Mouse (Mus musculus): ENCODE data around the gene Galnt18. TPM values are rescaled to one million over a fixed set of nuclear protein-coding genes. Genes with fewer than 3 reads are reported as not detected.

Gene Galnt18
- polyA plus RNA-seq, 1 experiment, result 3.8 TPM

DNA sequence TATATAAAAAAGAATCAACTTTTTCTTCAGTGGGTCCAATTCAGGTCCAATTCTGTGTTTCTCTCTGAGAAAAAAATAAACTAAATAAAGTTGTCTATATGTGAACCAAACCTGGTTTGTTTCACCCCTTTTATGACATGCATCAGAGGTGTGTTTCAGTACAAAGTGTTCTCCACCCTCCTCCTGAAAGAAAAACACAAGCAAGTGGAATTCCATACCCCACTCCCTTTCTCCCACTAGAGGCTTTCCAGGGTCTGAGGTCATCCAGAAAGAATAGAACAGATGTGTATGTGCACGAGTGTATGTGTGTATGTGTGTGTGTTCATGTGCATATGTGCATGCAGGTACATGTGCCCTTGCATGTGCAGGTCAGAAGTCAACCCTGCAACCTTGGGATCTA is 71.2 kb downstream of the Galnt18 start:
- no peaks in the 10 kb centered on the region for H3K36me3 ChIP-seq (ENCODE audit: control insufficient read depth, insufficient read depth, low read length)
- H3K4me1 ChIP-seq (ENCODE audit: control insufficient read depth, insufficient read depth, insufficient read length, low read length), result no peaks in the 10 kb centered on the region
- H3K27me3 ChIP-seq (ENCODE audit: control insufficient read depth, insufficient read depth, low read length), result no peaks in the 10 kb centered on the region
- TF ChIP-seq CTCF (IDR thresholded peaks at IDR 0.05; ENCODE audit: extremely low read depth, insufficient read length, insufficient replicate concordance, low read depth, low read length) (no peak), POLR2A (IDR thresholded peaks at IDR 0.05; ENCODE audit: low read depth, low read length) (no peak)
- 37% methylated on average over 1 of the region's 1 CpGs for WGBS
- H3K4me3 ChIP-seq (ENCODE audit: low read depth, low read length), result no peak overlapping the region
- H3K27ac ChIP-seq (ENCODE audit: insufficient read depth, low read depth, low read length), result no peak overlapping the region

DNA sequence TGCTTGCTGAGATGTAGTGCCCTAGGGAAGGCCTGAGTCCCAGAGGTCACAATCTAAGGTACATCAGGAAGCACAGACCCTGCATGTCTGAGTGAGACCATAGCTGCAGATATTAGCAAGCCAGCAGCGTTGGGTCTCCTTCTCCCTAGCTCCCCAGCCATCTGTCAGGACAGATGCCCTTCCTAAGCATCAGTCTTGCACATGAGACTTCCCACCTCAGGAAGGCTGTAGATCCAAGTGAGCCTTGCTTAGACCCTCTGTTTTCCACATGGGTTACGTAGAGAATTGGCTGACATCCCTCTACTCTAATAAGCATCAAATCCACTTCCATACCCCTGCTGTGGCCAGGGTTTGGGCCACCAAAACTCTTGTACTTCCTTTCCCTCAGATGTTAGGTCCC is 76.8 kb downstream of the Galnt18 start:
- no peak overlapping the region for H3K4me3 ChIP-seq (ENCODE audit: low read depth, low read length)
- H3K27me3 ChIP-seq (ENCODE audit: control insufficient read depth, insufficient read depth, low read length), result no peaks in the 10 kb centered on the region
- 94% methylated on average over 2 of the region's 2 CpGs for WGBS
- H3K27ac ChIP-seq (ENCODE audit: insufficient read depth, low read depth, low read length), result no peak overlapping the region
- H3K36me3 ChIP-seq (ENCODE audit: control insufficient read depth, insufficient read depth, low read length), result no peaks in the 10 kb centered on the region
- H3K4me1 ChIP-seq (ENCODE audit: control insufficient read depth, insufficient read depth, insufficient read length, low read length), result no peaks in the 10 kb centered on the region
- no peak for TF ChIP-seq CTCF (IDR thresholded peaks at IDR 0.05; ENCODE audit: extremely low read depth, insufficient read length, insufficient replicate concordance, low read depth, low read length)
- no peak for TF ChIP-seq POLR2A (IDR thresholded peaks at IDR 0.05; ENCODE audit: low read depth, low read length)

- TF ChIP-seq CTCF (IDR thresholded peaks at IDR 0.05; ENCODE audit: extremely low read depth, insufficient read length, insufficient replicate concordance, low read depth, low read length) (no peak), POLR2A (IDR thresholded peaks at IDR 0.05; ENCODE audit: low read depth, low read length) (no peak)
- no peak overlapping the region for H3K27ac ChIP-seq (ENCODE audit: insufficient read depth, low read depth, low read length)
Observed at GRCm38 (mm10) chr7:111701788-111702187, 78.0 kb downstream of the Galnt18 start.

DNA sequence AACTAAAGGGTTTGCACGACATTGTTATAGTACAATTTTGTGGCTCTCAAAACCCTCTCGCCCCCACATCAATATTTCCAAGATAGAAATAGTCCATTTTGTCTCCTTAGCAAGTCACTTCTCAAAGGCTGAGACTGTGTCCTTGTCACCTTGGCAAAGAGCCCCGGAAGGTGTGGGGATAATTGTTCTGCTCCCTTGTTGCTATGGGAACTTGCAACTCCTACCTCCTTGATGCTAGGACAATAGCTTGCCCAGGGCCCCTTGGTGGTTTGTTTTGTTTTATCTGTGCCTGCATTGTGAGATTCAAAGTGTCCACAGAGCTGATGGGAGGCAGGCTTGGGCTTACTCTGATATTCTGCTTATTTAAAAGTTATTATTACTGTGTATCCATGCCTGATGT is 80.3 kb downstream of the Galnt18 start:
- Histone ChIP-seq H3K36me3 (ENCODE audit: control insufficient read depth, insufficient read depth, low read length) (no peaks in the 10 kb centered on the region), H3K27ac (ENCODE audit: insufficient read depth, low read depth, low read length) (no peak overlapping the region), H3K4me1 (ENCODE audit: control insufficient read depth, insufficient read depth, insufficient read length, low read length) (no peaks in the 10 kb centered on the region), H3K27me3 (ENCODE audit: control insufficient read depth, insufficient read depth, low read length) (no peaks in the 10 kb centered on the region), H3K4me3 (ENCODE audit: low read depth, low read length) (no peak overlapping the region)
- WGBS, result 55% methylated on average over 3 of the region's 3 CpGs
- no peak for TF ChIP-seq CTCF (IDR thresholded peaks at IDR 0.05; ENCODE audit: extremely low read depth, insufficient read length, insufficient replicate concordance, low read depth, low read length)
- TF ChIP-seq POLR2A (IDR thresholded peaks at IDR 0.05; ENCODE audit: low read depth, low read length), result no peak

More at GRCm38 (mm10) chr7:111701788-111702187, 78.0 kb downstream of the Galnt18 start:
- no peaks in the 10 kb centered on the region for H3K36me3 ChIP-seq (ENCODE audit: control insufficient read depth, insufficient read depth, low read length)
- no peak overlapping the region for H3K4me3 ChIP-seq (ENCODE audit: low read depth, low read length)
- H3K27me3 ChIP-seq (ENCODE audit: control insufficient read depth, insufficient read depth, low read length), result no peaks in the 10 kb centered on the region
- no peaks in the 10 kb centered on the region for H3K4me1 ChIP-seq (ENCODE audit: control insufficient read depth, insufficient read depth, insufficient read length, low read length)

DNA sequence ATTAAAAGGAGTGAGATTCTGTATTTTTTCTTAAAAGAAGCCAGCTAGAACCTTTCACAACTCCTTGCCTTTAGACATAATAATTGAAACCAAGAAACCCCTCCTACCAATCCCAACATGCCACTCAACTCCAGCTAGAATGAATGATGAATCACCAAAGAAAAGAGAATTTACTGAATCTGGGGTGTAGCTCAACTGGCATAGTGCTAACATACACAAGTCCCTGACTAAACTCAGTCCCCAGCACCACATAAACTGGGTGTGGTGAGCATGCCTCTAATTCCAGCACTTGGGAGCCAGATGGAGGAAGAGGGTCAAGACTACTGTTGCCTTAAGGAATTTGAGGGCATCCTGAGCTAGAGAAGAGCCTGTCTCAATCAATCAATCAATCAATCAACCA is 83.6 kb downstream of the Galnt18 start:
- Histone ChIP-seq H3K4me3 (ENCODE audit: low read depth, low read length) (no peak overlapping the region), H3K27me3 (ENCODE audit: control insufficient read depth, insufficient read depth, low read length) (no peaks in the 10 kb centered on the region), H3K36me3 (ENCODE audit: control insufficient read depth, insufficient read depth, low read length) (no peaks in the 10 kb centered on the region), H3K27ac (ENCODE audit: insufficient read depth, low read depth, low read length) (no peak overlapping the region), H3K4me1 (ENCODE audit: control insufficient read depth, insufficient read depth, insufficient read length, low read length) (no peaks in the 10 kb centered on the region)
- TF ChIP-seq POLR2A (IDR thresholded peaks at IDR 0.05; ENCODE audit: low read depth, low read length) (no peak), CTCF (IDR thresholded peaks at IDR 0.05; ENCODE audit: extremely low read depth, insufficient read length, insufficient replicate concordance, low read depth, low read length) (no peak)

- Histone ChIP-seq H3K27me3 (ENCODE audit: control insufficient read depth, insufficient read depth, low read length) (no peaks in the 10 kb centered on the region), H3K36me3 (ENCODE audit: control insufficient read depth, insufficient read depth, low read length) (no peaks in the 10 kb centered on the region), H3K4me1 (ENCODE audit: control insufficient read depth, insufficient read depth, insufficient read length, low read length) (no peaks in the 10 kb centered on the region), H3K4me3 (ENCODE audit: low read depth, low read length) (no peak overlapping the region), H3K27ac (ENCODE audit: insufficient read depth, low read depth, low read length) (no peak overlapping the region)
- TF ChIP-seq CTCF (IDR thresholded peaks at IDR 0.05; ENCODE audit: extremely low read depth, insufficient read length, insufficient replicate concordance, low read depth, low read length) (no peak), POLR2A (IDR thresholded peaks at IDR 0.05; ENCODE audit: low read depth, low read length) (no peak)
- 72% methylated on average over 6 of the region's 6 CpGs for WGBS
Observed at GRCm38 (mm10) chr7:111694312-111694711, 85.5 kb downstream of the Galnt18 start.

GRCm38 (mm10) chr7:111692641-111693261 is 87.0 kb downstream of the Galnt18 start:
- no peaks in the 10 kb centered on the region for H3K4me1 ChIP-seq (ENCODE audit: control insufficient read depth, insufficient read depth, insufficient read length, low read length)
- H3K27me3 ChIP-seq (ENCODE audit: control insufficient read depth, insufficient read depth, low read length), result no peaks in the 10 kb centered on the region
- no peak overlapping the region for H3K27ac ChIP-seq (ENCODE audit: insufficient read depth, low read depth, low read length)
- H3K4me3 ChIP-seq (ENCODE audit: low read depth, low read length), result no peak overlapping the region
- no peaks in the 10 kb centered on the region for H3K36me3 ChIP-seq (ENCODE audit: control insufficient read depth, insufficient read depth, low read length)
- 79% methylated on average over 9 of the region's 9 CpGs for WGBS
- TF ChIP-seq POLR2A (IDR thresholded peaks at IDR 0.05; ENCODE audit: low read depth, low read length) (no peak), CTCF (IDR thresholded peaks at IDR 0.05; ENCODE audit: extremely low read depth, insufficient read length, insufficient replicate concordance, low read depth, low read length) (no peak)

Measured in small intestine, adult 2 months (tissue).